Mouse (Mus musculus): ENCODE measurements around the gene Kcnj9.

DNA sequence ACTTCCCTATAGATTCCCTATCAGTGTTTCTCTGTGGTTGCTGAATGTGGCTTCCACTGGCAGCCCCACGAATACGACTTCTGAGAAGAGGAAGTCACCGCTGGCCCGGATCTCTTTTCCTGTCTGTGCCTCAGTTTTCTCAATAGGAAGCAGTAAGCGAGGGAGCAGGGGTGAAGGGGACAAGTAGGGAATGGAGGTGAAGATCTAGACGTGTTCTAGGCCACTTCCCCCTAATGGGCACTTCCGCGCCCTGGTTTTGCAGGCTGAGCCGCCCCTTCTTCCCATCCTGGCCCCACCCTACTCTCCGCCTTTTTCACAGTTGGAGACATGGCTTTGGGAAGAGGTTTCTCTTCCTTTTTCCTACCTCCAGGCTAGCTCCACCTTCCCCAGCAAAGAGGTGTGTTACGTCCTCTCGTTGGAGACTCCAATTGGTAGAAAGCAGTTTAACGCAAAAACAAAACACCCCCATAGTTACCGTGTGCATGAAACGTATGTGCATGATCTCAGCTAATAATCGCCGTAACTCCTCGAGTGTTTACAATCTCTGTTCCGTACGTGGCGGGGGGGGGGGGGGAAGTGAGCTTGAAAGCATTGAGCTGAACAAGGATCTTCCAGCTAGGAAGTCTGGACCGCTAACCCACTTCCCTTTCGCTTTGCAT, 17.7 kb downstream of the Kcnj9 start:
- TF ChIP-seq CTCF (IDR thresholded peaks at IDR 0.05; ENCODE audit: low read depth, low read length) (no peak), TAL1 (conservative IDR thresholded peaks at IDR 0.05; ENCODE audit: low read depth, low read length) (no peak), GATA1 (IDR thresholded peaks at IDR 0.05; ENCODE audit: borderline replicate concordance, low read length) (no peak)

Data from G1E (cell line).